Mouse (Mus musculus) erythroid progenitor cell, adult 5-6 weeks (primary cell): ENCODE data around the gene Ctu2. TPM values are rescaled to one million over a fixed set of nuclear protein-coding genes. Genes with fewer than 3 reads are reported as not detected.

ENCODE experiments used
- ATAC-seq: replicated peaks from 2 replicates; pipeline ENCODE4 v1.8.0; 2016; ENCODE audit warnings: moderate number of reproducible peaks, mild to moderate bottlenecking, moderate TSS enrichment, inconsistent platforms; ENCODE audit not compliant: poor library complexity, low FRiP score, severe bottlenecking
- total RNA-seq, 2 experiments: library from RNA; stranded (forward) in 1 of 2; stranded (reverse) in 1 of 2; fragments of 150-400 nt in 1 of 2; fragments of 186-747, 209-891 nt in 1 of 2; gene quantifications; 2 replicates each; pipeline versions ENCODE4 v1.2.3 to v1.2.4; 2015 to 2017; ENCODE audit warnings: low replicate concordance in 2 of 2

Gene Ctu2
- total RNA-seq, 2 experiments from 2014 or later = 0.23 to 7.1 TPM

DNA sequence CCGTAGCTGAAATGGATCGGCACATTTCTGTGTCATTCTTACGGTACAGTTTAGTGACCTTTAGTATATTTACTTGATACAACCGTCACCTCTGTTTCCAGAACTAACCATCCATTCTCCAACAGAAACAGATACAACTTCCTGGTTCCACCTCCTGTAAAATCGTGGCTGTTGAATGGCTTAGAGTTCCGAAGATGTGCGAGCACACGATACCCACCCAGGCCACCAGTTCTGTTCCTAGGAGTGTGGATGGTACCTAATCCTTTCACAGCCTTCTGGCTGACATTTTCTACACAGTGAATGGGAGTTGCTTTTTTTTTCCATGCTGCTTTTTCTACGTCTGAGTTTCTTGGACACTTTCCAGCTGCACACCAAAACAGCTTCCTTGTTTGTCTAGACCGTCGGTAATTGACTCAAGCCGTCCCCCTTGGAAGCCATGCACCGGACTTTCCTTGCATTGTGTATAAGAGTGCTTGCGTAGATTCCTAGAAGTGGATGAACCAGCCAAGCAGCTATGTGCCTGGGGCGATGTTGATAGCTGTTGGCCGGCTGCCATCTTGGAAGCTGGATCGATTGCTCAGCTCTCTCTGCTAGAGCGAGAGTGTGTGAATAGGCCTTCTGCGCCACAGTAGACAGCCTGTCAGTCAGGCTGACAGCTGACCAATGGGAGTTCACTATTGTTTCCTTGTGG is 31.7 kb upstream of the Ctu2 start:
- peak; percentile 72 for ATAC-seq

GRCm38 (mm10) chr8:122445203-122445602 is 30.7 kb upstream of the Ctu2 start:
- no peak for ATAC-seq

DNA sequence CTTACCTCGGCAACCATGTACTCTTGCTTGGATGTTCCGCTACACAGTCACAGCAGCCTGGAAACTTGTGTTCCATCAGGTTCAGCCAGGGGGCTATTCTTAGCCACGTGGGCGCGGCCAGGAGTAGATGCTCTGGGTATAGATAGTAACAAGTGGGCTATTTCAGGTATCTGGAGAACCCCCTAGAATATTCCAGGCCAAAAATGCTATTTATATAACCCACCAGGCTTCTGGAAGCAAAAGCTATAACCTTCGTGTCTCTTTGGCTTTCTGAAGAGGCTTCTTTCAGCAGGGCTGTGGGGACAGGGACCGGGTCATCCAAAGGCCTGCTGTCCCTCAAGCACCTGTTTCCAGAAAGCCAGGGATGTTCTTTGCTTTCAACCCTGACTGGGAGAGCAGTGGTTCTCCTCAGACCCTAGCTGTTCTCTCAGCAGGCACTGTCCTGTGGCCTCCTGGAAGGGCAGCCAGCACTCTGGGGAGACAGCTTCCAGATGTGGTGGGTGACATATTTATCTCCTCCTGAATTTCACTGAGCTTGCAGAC is 24.7 kb upstream of the Ctu2 start:
- no peak for ATAC-seq

GRCm38 (mm10) chr8:122452154-122452553 is 23.8 kb upstream of the Ctu2 start:
- ATAC-seq = no peak

DNA sequence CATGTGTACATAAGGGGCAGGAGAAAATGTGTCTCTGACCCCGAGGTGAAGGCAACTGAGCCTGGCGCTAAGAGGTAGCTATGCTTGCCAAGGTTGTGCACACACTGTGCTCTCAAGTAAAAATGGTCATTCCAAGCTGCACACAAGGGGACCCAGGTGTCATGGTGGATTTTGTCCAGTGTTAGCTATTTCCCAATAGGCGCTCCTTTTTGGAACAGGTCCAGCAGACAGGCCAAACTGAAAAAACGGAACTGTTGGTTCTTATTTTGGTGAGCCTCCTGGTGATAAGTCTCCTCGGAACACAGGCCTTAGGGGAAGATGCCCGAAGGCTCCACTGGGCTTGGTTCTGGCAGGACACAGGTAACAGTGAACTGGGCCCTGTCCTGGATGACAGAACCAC is 21.5 kb upstream of the Ctu2 start:
- no peak for ATAC-seq

DNA sequence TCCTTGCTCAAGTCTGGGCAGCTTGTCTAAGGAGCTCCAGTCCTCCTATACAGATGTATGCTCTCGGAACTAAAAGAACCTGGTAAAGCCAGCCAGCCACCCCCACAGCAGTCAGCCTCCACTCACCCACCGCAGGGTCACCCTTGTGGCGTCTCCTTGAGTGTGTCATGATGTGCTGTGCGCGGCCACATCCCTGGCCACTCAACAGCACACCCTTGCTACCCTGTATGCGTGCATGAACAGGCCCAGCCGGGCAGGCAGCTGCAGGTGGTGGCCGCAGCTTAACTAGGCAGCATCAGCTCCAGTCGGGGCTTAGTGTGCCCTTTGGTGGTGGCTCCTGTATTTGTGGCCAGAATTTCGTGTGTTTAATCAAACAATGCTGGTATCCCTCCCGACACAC is 18.8 kb upstream of the Ctu2 start:
- ATAC-seq = no peak

- no peak for ATAC-seq
Measured at GRCm38 (mm10) chr8:122459218-122459900, 16.6 kb upstream of the Ctu2 start.

GRCm38 (mm10) chr8:122459990-122460389 is 16.0 kb upstream of the Ctu2 start:
- no peak for ATAC-seq

- ATAC-seq = 0 out of 2 replicates have a peak, but pooled peaks have one; percentile 7
Measured at GRCm38 (mm10) chr8:122460524-122461472, 15.1 kb upstream of the Ctu2 start, which contains the start of gene Snai3. Gene Snai3, minus strand, starts transcription at chr8:122460733.

DNA sequence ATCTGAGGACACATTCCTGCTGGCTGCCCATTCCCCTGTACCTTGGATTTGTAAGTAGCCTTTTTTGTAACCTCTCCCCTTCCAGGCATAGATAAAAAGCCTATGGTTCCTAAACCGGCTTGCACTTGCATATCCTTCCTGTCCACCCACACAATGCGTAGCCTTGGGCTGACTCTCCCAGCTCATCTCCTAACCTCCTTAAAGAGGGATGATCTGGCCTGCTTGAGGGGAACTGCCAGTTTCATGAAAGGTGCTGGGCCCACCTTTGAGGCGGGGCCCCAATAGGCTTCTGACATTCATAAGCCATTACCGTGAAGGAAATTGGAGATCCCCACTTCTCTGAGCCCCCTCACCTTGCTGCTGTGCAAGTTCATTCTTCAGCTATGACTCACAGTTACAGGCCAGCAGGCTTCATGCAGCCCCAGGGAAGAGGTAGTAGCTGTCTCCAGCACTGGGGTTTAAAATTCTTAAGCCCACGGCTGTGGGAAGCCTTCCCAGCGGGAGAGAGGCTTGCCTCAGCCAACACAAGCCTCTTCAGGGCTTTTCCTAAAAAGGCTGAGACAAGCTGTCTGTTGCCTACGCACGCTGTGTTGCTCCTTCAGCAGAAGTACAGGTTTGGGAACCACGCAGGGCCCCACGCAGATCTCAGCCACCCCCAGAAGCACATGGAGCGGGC is 14.3 kb upstream of the Ctu2 start:
- ATAC-seq = no peak

DNA sequence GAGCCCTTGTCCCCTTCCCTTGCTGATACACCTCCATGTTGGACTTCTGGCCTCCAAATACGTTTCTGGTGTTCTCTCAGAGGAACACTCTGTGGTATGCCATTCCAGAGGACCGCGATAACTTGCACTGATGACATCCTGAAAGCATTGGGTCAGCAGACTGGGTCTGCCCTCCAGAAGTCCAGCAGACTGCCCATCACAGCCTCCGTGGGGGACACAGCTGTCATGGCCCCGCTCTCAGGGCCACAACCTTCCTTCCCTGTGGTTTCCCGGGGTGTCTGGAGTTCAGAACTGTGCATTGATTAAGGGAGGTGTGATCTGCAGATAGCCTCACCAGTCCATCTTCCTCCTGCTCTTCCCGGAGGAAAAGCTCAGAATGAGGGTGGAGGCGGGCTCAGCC is 13.4 kb upstream of the Ctu2 start:
- no peak for ATAC-seq

- ATAC-seq = no peak
Measured at GRCm38 (mm10) chr8:122463651-122464640, 12.0 kb upstream of the Ctu2 start.

DNA sequence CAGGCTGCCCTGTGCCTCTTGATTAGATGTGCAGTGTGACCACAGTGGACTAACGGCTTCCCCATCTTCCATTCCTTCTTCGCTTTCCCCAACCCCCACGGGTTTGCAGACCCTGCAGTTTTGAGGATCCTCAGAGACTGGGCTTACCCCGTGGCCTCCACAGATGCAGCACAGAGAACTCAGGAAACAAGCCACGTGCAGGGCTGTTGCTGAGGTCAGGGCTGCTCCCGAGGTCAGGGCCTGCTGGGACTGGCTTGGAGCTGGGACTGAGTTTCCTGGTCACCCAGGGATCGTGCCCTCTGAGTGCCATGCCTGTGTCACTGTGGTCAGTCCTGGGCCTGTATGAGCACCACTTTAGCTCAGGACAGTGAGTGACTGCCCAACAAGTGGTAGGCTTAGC is 11.0 kb upstream of the Ctu2 start:
- ATAC-seq = no peak

GRCm38 (mm10) chr8:122467816-122468215 is 8.1 kb upstream of the Ctu2 start:
- ATAC-seq = no peak

DNA sequence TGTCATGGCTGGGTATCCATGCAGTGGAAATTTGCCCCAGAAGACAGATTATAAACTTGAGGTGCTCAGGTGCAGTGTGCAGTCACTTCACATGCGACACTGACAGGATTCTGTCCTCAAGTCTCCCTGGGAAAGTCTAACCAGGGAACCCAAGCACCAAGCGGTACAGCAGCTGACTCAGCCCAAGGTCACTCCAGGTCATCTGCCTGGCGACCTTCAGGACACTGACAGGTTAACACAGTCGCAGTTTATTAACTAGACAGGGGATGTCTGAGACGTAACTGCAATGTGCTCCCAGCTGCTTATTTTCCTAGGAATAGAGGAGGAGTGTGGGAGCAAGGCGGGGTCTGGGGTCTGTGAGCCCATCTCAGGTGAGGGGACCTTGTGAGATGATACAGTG is 6.5 kb upstream of the Ctu2 start:
- ATAC-seq = no peak

DNA sequence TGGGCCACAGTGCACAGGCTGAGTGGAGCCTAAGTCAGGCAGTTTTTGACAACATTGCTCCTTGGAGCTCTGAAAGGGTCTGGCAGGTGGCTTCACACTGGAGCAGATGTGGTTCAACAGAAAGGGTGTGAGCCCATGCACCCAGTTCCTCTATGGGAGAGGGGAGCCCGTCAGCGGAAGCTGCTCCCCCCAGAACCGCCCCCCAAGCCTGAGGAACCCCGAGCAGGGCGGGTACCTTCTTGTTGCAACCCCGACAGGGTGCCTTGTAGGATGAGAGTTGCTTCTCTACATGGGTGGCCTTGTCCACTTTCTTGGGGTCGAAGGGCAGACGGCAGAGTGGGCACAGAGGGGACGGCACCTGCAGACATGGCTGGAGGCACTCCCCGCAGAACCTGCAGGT is 6.0 kb upstream of the Ctu2 start:
- no peak for ATAC-seq

DNA sequence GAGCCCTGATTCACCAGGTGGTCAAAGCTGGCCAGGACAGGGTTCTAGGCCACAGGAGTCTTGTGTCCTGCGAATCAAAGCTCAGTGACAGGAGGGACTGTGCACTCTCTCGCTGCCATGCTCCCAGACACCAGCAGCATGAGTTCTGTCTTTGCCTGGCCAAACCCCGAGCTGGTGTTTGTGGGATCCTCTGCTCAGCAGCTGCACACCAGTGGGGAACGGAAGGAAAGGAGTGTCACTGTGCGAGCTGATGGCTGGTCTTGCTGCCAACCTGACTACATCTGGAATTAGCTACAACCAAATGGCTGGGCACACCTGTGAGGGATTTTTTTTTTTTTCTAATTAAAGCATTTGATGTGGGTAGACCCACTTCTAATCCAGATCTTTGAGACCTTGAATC is 5.3 kb upstream of the Ctu2 start:
- no peak for ATAC-seq

DNA sequence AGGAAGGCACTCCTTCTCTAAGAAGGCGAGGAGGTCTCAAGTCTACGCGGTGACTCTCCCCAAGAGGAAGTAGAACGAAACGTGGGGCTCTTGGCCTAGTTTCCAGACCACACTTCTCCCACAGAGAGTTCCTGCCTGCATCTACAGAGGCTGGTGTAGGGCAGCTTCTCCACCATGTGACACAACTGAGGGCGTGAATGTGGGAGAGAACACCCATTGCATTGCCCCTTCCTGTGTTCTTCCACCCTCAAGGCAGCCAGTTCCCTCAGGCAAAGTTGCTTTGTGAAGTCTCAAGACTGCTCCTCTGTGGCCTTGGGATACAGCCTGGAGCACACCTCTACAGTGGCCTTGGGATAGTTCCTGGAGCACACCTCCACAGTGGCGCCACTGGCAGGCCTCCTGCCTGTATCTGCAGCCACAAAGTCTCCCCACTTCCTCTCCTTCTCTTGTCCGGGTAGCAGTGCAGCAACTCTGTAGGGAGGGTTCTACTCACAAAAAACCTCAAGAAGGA is 2.0 kb upstream of the Ctu2 start:
- ATAC-seq = no peak
